Mouse (Mus musculus) heart, embryonic 15.5 days (tissue): ENCODE data around the gene Commd8. TPM values are rescaled to one million over a fixed set of nuclear protein-coding genes. Genes with fewer than 3 reads are reported as not detected.
"Not testable (repeated sequence)": the region's sequence is repeated elsewhere in the genome, so short reads cannot be mapped to it uniquely, and the experiment has no call there.

Experiments used
- ATAC-seq: fragments of 200-750 bp; cut with Nextera tagmentation; replicated peaks from 2 replicates; pipeline ENCODE4 v1.8.0; 2017; ENCODE audit warnings: low read depth, moderate TSS enrichment; ENCODE audit not compliant: insufficient number of reproducible peaks, insufficient read depth, low FRiP score
- H3K27ac ChIP-seq: fragments of 300-500 bp; sonication (generic); 2 replicates; pipeline ENCODE4 v1.5.1; 2015; ENCODE audit warnings: mild to moderate bottlenecking, inconsistent platforms
- H3K27me3 ChIP-seq: fragments of 300-500 bp; sonication (generic); 2 replicates; pipeline ENCODE4 v1.6.1; 2015; ENCODE audit warnings: inconsistent platforms
- H3K36me3 ChIP-seq: fragments of 300-500 bp; sonication (generic); 2 replicates; pipeline ENCODE4 v1.6.1; 2015; ENCODE audit warnings: mild to moderate bottlenecking, inconsistent platforms
- H3K4me1 ChIP-seq: fragments of 300-500 bp; sonication (generic); replicated peaks from 2 replicates; pipeline ENCODE4 v1.6.1; 2015; ENCODE audit warnings: inconsistent platforms
- H3K4me2 ChIP-seq: fragments of 300-500 bp; sonication (generic); 2 replicates; pipeline ENCODE4 v1.6.1; 2015; ENCODE audit warnings: inconsistent platforms, mild to moderate bottlenecking, moderate library complexity
- H3K4me3 ChIP-seq: fragments of 300-500 bp; sonication (generic); 2 replicates; pipeline ENCODE4 v1.5.1; 2015; ENCODE audit warnings: mild to moderate bottlenecking, inconsistent platforms
- H3K9ac ChIP-seq: fragments of 300-500 bp; sonication (generic); 2 replicates; pipeline ENCODE4 v1.6.1; 2015; ENCODE audit warnings: mild to moderate bottlenecking, inconsistent platforms
- H3K9me3 ChIP-seq: fragments of 300-500 bp; sonication (generic); replicated peaks from 2 replicates; pipeline ENCODE4 v1.6.1; 2016; ENCODE audit warnings: inconsistent platforms
- WGBS: fragments of 180-500 bp; shearing (Covaris S2); methylation state at CpG from one replicate; pipeline ENCODE4 v1.1.7; 2015; ENCODE audit warnings: mixed read lengths; 5-methylcytosine and 5-hydroxymethylcytosine counted together
- polyA plus RNA-seq: library from polyadenylated mRNA; unstranded; fragments of >200 nt; fragmentation: Nextera tagmentation; extraction: Ambion mirVana; gene quantifications from 2 replicates; pipeline ENCODE4 v1.2.1, GENCODE M21; 2015

Gene Commd8
- polyA plus RNA-seq, 1 experiment from 2014 or later: 98.1 TPM

DNA sequence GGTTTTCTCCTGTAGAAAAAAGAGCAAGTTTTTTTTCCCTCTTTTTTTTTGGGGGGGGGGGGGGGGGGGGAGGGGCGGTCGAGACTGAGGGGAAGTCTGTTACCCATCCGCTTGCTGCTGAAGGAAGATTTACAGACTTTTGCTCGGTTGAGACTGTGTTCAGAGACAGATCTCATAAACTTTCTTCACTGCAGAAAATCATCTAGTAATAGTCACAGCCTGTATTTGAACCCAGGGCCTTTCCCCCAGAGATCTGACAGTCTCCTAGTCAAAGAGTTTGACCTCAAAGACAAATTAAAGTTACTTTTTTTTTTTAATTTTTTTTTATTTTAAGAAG, 264 bp upstream of the Commd8 start:
- H3K9me3 ChIP-seq: no peaks in the 10 kb centered on the region
- no peaks in the 10 kb centered on the region for H3K27me3 ChIP-seq
- peaks cover 7% of the 10 kb centered on the region; the same call in 1 of the 2 replicates for H3K36me3 ChIP-seq
- peak overlapping the region; percentile 93 for H3K4me3 ChIP-seq
- 2% methylated on average over 4 of the region's 4 CpGs for WGBS
- H3K4me2 ChIP-seq: peak overlapping the region; percentile 56
- no peak overlapping the region for H3K9ac ChIP-seq
- peaks cover 22% of the 10 kb centered on the region for H3K4me1 ChIP-seq
- ATAC-seq: no peak
- no peak overlapping the region for H3K27ac ChIP-seq

- Histone ChIP-seq H3K4me1 (peaks cover 26% of the 10 kb centered on the region), H3K27ac (no peak overlapping the region), H3K27me3 (no peaks in the 10 kb centered on the region), H3K9me3 (no peaks in the 10 kb centered on the region), H3K4me3 (no peak overlapping the region), H3K4me2 (0 out of 2 replicates have a peak overlapping the region, but pooled peaks have one; percentile 6), H3K36me3 (peaks cover 32% of the 10 kb centered on the region), H3K9ac (no peak overlapping the region)
- WGBS: 54% methylated on average over 7 of the region's 7 CpGs
- no peak for ATAC-seq
Measured at GRCm38 (mm10) chr5:72164386-72164785, 3.6 kb downstream of the Commd8 start.

GRCm38 (mm10) chr5:72162855-72163254, 5.1 kb downstream of the Commd8 start:
- no peak for ATAC-seq
- no peak overlapping the region for H3K27ac ChIP-seq
- H3K4me2 ChIP-seq: no peak overlapping the region
- peaks cover 26% of the 10 kb centered on the region for H3K4me1 ChIP-seq
- WGBS: 60% methylated on average over 5 of the region's 5 CpGs
- H3K9ac ChIP-seq: no peak overlapping the region
- H3K9me3 ChIP-seq: no peaks in the 10 kb centered on the region
- H3K36me3 ChIP-seq: peaks cover 40% of the 10 kb centered on the region
- H3K27me3 ChIP-seq: no peaks in the 10 kb centered on the region
- no peak overlapping the region for H3K4me3 ChIP-seq

GRCm38 (mm10) chr5:72160781-72161485, 7.1 kb downstream of the Commd8 start:
- no peaks in the 10 kb centered on the region for H3K9me3 ChIP-seq
- no peak overlapping the region for H3K9ac ChIP-seq
- peaks cover 48% of the 10 kb centered on the region for H3K36me3 ChIP-seq
- 82% methylated on average over 11 of the region's 11 CpGs for WGBS
- ATAC-seq: no peak
- H3K4me2 ChIP-seq: no peak overlapping the region
- H3K4me1 ChIP-seq: peaks cover 11% of the 10 kb centered on the region
- no peaks in the 10 kb centered on the region for H3K27me3 ChIP-seq
- no peak overlapping the region for H3K4me3 ChIP-seq
- no peak overlapping the region for H3K27ac ChIP-seq

- Histone ChIP-seq H3K27me3 (no peaks in the 10 kb centered on the region), H3K4me3 (no peak overlapping the region), H3K4me2 (no peak overlapping the region), H3K9ac (no peak overlapping the region), H3K36me3 (peaks cover 46% of the 10 kb centered on the region), H3K4me1 (peaks cover 9% of the 10 kb centered on the region), H3K27ac (no peak overlapping the region), H3K9me3 (no peaks in the 10 kb centered on the region)
- WGBS: 55% methylated on average over 6 of the region's 6 CpGs
- ATAC-seq: no peak
Measured at GRCm38 (mm10) chr5:72159537-72159936, 8.5 kb downstream of the Commd8 start.

DNA sequence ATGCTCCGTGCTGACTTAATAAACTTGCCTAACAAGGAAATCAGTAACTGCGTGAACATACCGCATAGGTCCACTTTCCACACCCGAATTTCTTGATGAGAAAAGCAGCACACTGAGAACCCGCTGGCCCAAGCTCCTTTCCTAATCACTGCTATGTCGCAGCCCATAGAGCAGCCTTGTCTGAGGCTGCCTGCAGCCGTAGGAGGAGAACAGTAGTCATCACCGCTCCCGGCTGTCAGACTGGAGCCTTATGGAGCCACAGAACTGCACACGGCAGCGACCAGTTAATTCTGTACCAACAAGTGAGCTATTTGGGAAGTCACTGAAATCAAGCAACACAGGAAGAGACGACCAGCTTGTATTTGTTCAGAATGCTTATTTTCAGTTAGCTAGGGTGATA, 9.3 kb downstream of the Commd8 start:
- H3K36me3 ChIP-seq: peaks cover 41% of the 10 kb centered on the region
- WGBS: 76% methylated on average over 12 of the region's 12 CpGs
- no peak overlapping the region for H3K4me2 ChIP-seq

DNA sequence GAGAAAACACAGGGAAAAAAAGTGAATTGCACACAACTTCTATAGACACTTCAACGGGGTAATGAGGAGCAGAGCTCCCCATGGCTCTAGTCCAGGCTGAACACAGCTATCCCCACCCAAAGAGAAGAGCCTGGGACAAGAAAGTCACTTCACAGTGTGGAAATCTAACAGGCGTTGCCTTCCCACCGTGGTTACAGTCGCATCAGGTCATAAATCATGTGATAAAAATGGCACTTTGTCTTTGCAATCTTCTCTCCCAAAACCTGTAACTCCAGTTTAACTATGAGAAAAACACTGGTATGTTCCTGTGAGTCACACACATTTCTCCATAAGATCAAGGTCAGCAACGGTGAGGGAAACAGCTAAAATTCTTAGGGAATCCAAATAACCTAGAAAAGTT, 11.4 kb downstream of the Commd8 start:
- H3K27ac ChIP-seq: no peak overlapping the region
- H3K4me2 ChIP-seq: no peak overlapping the region
- WGBS: 84% methylated on average over 5 of the region's 5 CpGs
- H3K9ac ChIP-seq: no peak overlapping the region
- peaks cover 35% of the 10 kb centered on the region for H3K36me3 ChIP-seq
- no peak for ATAC-seq
- H3K27me3 ChIP-seq: no peaks in the 10 kb centered on the region
- H3K4me3 ChIP-seq: no peak overlapping the region
- H3K9me3 ChIP-seq: no peaks in the 10 kb centered on the region
- H3K4me1 ChIP-seq: peaks cover 4% of the 10 kb centered on the region; the same call in 1 of the 2 replicates

More for the DNA sequence above, 9.3 kb downstream of the Commd8 start:
- Histone ChIP-seq H3K27me3 (no peaks in the 10 kb centered on the region), H3K4me1 (peaks cover 4% of the 10 kb centered on the region; the same call in 1 of the 2 replicates), H3K9ac (no peak overlapping the region), H3K27ac (no peak overlapping the region), H3K9me3 (no peaks in the 10 kb centered on the region), H3K4me3 (no peak overlapping the region)
- ATAC-seq: no peak

GRCm38 (mm10) chr5:72155686-72156085, 12.3 kb downstream of the Commd8 start:
- not testable (repeated sequence) for H3K9me3 ChIP-seq, H3K27me3 ChIP-seq, H3K4me1 ChIP-seq, H3K4me3 ChIP-seq, ATAC-seq, H3K4me2 ChIP-seq, H3K27ac ChIP-seq, H3K9ac ChIP-seq
- WGBS: 84% methylated on average over 3 of the region's 3 CpGs
- H3K36me3 ChIP-seq: peaks cover 26% of the 10 kb centered on the region

DNA sequence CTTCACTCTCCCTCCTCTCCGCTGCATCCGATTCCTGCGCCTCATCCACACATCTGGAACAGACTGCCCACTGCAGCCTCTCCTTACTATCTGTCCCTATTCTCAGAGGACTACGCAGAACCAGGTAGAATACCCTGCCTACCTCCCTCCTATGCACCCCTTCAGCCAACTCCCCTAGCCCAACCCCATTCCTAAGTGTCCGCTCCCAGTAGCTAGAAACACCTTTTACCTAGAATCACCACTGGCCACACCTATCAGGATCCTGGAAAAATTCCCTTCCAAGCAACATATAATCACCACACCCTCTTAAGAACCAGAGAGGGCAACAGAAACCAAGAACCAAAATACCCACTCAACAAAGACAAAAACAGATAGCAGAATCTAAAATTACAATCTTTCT, 17.1 kb downstream of the Commd8 start:
- H3K9ac ChIP-seq: no peak overlapping the region
- no peaks in the 10 kb centered on the region for H3K4me1 ChIP-seq
- no peaks in the 10 kb centered on the region for H3K27me3 ChIP-seq
- H3K9me3 ChIP-seq: no peaks in the 10 kb centered on the region
- no peaks in the 10 kb centered on the region for H3K36me3 ChIP-seq
- WGBS: 86% methylated on average over 5 of the region's 5 CpGs
- H3K4me3 ChIP-seq: no peak overlapping the region
- H3K27ac ChIP-seq: no peak overlapping the region
- no peak for ATAC-seq
- no peak overlapping the region for H3K4me2 ChIP-seq

- Histone ChIP-seq H3K9ac (no peak overlapping the region), H3K27me3 (no peaks in the 10 kb centered on the region), H3K4me1 (no peaks in the 10 kb centered on the region), H3K4me2 (no peak overlapping the region), H3K9me3 (no peaks in the 10 kb centered on the region), H3K36me3 (no peaks in the 10 kb centered on the region), H3K4me3 (no peak overlapping the region), H3K27ac (no peak overlapping the region)
- WGBS: 78% methylated on average over 5 of the region's 5 CpGs
- no peak for ATAC-seq
Measured at GRCm38 (mm10) chr5:72148679-72149078, 19.3 kb downstream of the Commd8 start.

DNA sequence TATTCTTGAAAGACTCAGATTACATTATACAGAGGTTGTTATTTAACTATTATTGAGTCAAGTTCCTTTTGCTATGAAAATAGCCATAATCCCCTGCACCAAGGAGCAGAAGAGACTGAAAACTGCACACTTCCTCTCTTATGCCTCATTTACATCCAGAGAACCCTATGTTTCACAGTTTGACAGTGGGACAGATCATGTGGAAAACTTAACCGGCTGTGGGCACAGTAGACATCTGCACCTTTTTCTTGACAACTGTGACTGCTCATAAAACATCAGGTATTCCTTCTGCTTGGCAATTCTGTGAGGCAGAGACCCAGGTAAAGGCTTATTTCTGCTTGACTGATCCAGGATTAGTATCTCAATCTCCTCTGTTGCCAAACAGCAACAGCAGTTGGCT, 28.4 kb downstream of the Commd8 start:
- Histone ChIP-seq H3K9me3 (no peaks in the 10 kb centered on the region), H3K4me2 (no peak overlapping the region), H3K27ac (no peak overlapping the region), H3K4me1 (no peaks in the 10 kb centered on the region), H3K9ac (no peak overlapping the region), H3K27me3 (no peaks in the 10 kb centered on the region), H3K36me3 (no peaks in the 10 kb centered on the region), H3K4me3 (no peak overlapping the region)
- WGBS: 65% methylated on average over 1 of the region's 1 CpGs
- no peak for ATAC-seq

DNA sequence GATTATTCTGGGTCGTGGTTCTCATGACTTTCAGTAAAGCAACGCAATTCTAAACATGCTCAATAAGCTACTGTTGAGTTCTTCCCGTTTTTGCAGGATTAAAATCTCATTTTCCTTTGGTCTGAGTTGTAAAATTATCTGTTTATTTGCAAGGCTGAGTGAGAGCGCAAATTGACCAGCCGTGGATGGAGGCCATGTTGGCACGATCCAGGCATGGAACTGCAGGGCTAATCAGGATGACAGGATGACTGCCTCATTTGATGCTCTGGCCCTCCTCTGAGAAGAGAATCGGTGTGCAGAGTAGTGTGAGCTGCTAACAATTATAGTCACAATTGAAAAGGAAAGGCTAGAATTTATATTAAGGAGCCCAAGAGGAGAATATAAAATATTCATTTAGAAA, 29.7 kb downstream of the Commd8 start:
- 83% methylated on average over 7 of the region's 7 CpGs for WGBS

More for the DNA sequence above, 29.7 kb downstream of the Commd8 start:
- Histone ChIP-seq H3K4me2 (no peak overlapping the region), H3K9ac (no peak overlapping the region), H3K27ac (no peak overlapping the region), H3K36me3 (no peaks in the 10 kb centered on the region), H3K9me3 (no peaks in the 10 kb centered on the region), H3K4me1 (no peaks in the 10 kb centered on the region), H3K4me3 (no peak overlapping the region), H3K27me3 (no peaks in the 10 kb centered on the region)
- no peak for ATAC-seq
